Comparison of ENCODE assay signal across 8 mouse cellular contexts in the genomic region with DNA sequence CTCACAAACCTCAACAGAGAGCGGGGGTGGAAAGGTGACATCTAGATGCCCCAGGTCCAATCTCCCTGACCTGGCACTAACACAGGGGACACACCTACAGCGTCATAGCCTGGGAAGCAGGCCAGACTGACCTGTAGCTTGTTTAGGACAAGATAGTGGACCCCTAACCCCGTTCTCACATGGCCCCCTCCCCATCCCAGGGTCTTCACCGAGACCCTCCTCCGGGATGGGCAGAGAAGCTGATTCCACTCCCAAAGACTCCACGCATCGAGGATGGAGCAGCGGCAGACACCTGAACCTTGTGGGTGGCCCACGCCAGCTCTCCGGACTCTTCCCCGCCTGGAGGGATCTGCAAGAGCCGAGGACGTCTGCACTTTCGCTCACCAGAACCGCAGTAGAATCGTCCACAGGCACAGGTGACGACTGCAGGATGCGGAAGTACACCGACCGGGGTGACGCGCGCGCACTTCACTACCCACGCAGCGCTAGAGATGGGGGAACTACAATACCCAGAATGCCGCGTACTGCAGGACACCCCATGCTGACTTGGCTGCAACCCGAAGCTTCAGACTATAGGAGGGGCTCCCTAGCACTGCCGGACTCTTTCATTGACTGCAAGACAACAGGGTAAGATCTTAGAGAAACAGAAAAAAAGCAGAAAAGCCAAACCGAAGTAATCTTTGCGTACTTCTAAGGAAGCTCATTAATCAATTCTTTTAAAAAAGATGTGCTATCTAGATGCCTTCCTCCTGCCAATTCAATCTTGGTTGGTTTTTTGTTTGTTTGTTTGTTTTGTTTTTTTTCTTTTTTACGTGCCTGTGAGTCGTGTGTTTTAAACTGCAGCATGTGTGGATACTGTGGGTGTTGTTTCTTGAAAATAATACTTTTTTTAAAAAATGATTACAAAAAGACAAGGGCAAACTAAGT. TPM values are rescaled to one million over a fixed set of nuclear protein-coding genes. Genes with fewer than 3 reads are reported as not detected.
DNase-seq lines count a peak whose midpoint lies in the region; ATAC-seq and TF ChIP-seq lines count a peak whose summit lies in the region.

A gene (minus strand): TSS at position 449 of the 927 bp plus-strand sequence.
A gene (plus strand): TSS at position 568 of the 927 bp plus-strand sequence.

- WGBS in forebrain, embryonic 15.5 days, result 2% methylated on average over 34 of the region's 34 CpGs
- WGBS in lung, embryonic 14.5 days, result 1% methylated on average over 34 of the region's 34 CpGs
- WGBS in olfactory bulb, adult 2 months, result 2% methylated on average over 34 of the region's 34 CpGs
- 1% methylated on average over 34 of the region's 34 CpGs for WGBS in thymus, adult 2 months

- no peak within 1 kb of the TSS for H3K27ac ChIP-seq in ES-E14 (ENCODE audit: insufficient read depth, low read depth, low read length, poor library complexity, severe bottlenecking)
- H3K27ac ChIP-seq in forebrain, embryonic 15.5 days (replicated peaks), result peak within 1 kb of the TSS; percentile 61
- H3K27ac ChIP-seq in layer of hippocampus, adult 2 months, result peak within 1 kb of the TSS; percentile 97
- no peak within 1 kb of the TSS for H3K27ac ChIP-seq in lung, embryonic 14.5 days (ENCODE audit: low read depth)
- H3K27ac ChIP-seq in olfactory bulb, adult 2 months (ENCODE audit: insufficient read depth, low read depth, low read length), result peak within 1 kb of the TSS; percentile 73
- H3K27ac ChIP-seq in thymus, adult 2 months (ENCODE audit: control insufficient read depth, insufficient read depth, low read length), result no peak within 1 kb of the TSS; the same call in 1 of the 2 replicates

- in situ Hi-C loops in ES-E14 (cut with MboI; ENCODE audit: low sequenced_read_pairs in 2 of 2, unreplicated experiment in 2 of 2), result no loop called here

- H3K4me1 ChIP-seq in ES-E14 (ENCODE audit: control insufficient read depth in 2 of 2, insufficient read depth in 2 of 2, low read length in 2 of 2, poor library complexity in 1 of 2), result peaks cover 0 to 4% of the 10 kb centered on the region in 2 experiments; a peak in 2 of 4 replicates
- H3K4me1 ChIP-seq in forebrain, embryonic 15.5 days, result peaks cover 13% of the 10 kb centered on the region
- H3K4me1 ChIP-seq in lung, embryonic 14.5 days (ENCODE audit: insufficient read depth), result no peaks in the 10 kb centered on the region
- H3K4me1 ChIP-seq in olfactory bulb, adult 2 months (ENCODE audit: control insufficient read depth, insufficient read depth, low read length), result peaks cover 5% of the 10 kb centered on the region
- H3K4me1 ChIP-seq in thymus, adult 2 months (replicated peaks; ENCODE audit: control insufficient read depth, insufficient read depth, low read length), result peaks cover 17% of the 10 kb centered on the region

- peak; percentile 99 for ATAC-seq in forebrain, embryonic 15.5 days (replicated peaks)
- ATAC-seq in lung, embryonic 14.5 days (ENCODE audit: insufficient read depth), result peak; percentile 100

- H3K27me3 ChIP-seq in forebrain, embryonic 15.5 days, result no peaks in the 10 kb centered on the region
- no peaks in the 10 kb centered on the region for H3K27me3 ChIP-seq in lung, embryonic 14.5 days (ENCODE audit: insufficient read depth, low read length)
- no peaks in the 10 kb centered on the region for H3K27me3 ChIP-seq in thymus, adult 2 months (ENCODE audit: control insufficient read depth, insufficient read depth, low read length)

- intact Hi-C loops in heart, postnatal 36 days (cut with DNase I), result no loop called here

- TF ChIP-seq CTCF in layer of hippocampus, adult 2 months (conservative IDR thresholded peaks at IDR 0.05), result peak; percentile 29
- no peak for TF ChIP-seq CTCF in lung, embryonic 14.5 days (IDR thresholded peaks at IDR 0.05; ENCODE audit: low read depth)
- no peak for TF ChIP-seq CTCF in olfactory bulb, adult 2 months (IDR thresholded peaks at IDR 0.05; ENCODE audit: insufficient read depth, low read depth, low read length)
- peak; percentile 34; the same call in 1 of the 2 replicates for TF ChIP-seq CTCF in thymus, adult 2 months (IDR thresholded peaks at IDR 0.05; ENCODE audit: borderline replicate concordance, control insufficient read depth, extremely low read depth, insufficient read depth, low read length, poor library complexity)

- peak; percentile 75 for TF ChIP-seq POLR2A in olfactory bulb, adult 2 months (IDR thresholded peaks at IDR 0.05; ENCODE audit: insufficient read depth, low read depth, low read length)
- peak; percentile 75; the same call in 1 of the 2 replicates for TF ChIP-seq POLR2A in thymus, adult 2 months (IDR thresholded peaks at IDR 0.05; ENCODE audit: control insufficient read depth, extremely low read depth, insufficient read depth, low read length, poor library complexity)

- H3K4me3 ChIP-seq in ES-E14 (ENCODE audit: insufficient read depth in 1 of 2, low read depth in 1 of 2, low read length in 2 of 2, poor library complexity in 1 of 2, severe bottlenecking in 1 of 2), result peak within 1 kb of the TSS; percentile 74 to 90
- peak within 1 kb of the TSS; percentile 90 for H3K4me3 ChIP-seq in forebrain, embryonic 15.5 days
- H3K4me3 ChIP-seq in layer of hippocampus, adult 2 months, result peak within 1 kb of the TSS; percentile 99
- H3K4me3 ChIP-seq in lung, embryonic 14.5 days (ENCODE audit: low read depth, low read length), result peak within 1 kb of the TSS; percentile 65
- peak within 1 kb of the TSS; percentile 98 for H3K4me3 ChIP-seq in olfactory bulb, adult 2 months (ENCODE audit: insufficient read depth, low read depth, low read length)
- H3K4me3 ChIP-seq in thymus, adult 2 months (ENCODE audit: control insufficient read depth, insufficient read depth, low read length), result peak within 1 kb of the TSS; percentile 63

- no peaks in the 10 kb centered on the region for H3K9me3 ChIP-seq in ES-E14 (ENCODE audit: control insufficient read depth, insufficient read depth, low read depth, low read length)
- no peaks in the 10 kb centered on the region for H3K9me3 ChIP-seq in forebrain, embryonic 15.5 days
- no peaks in the 10 kb centered on the region for H3K9me3 ChIP-seq in lung, embryonic 14.5 days (ENCODE audit: low read depth, low read length)

- DNase-seq in ES-E14 (ENCODE audit: low read depth, low spot score), result peak; percentile 60
- DNase-seq in cerebellum, adult 11 months, result peak; percentile 88
- peak; percentile 72 to 75 for DNase-seq in heart, postnatal 36 days
- DNase-seq in layer of hippocampus, adult 2 months (ENCODE audit: low spot score in 2 of 2), result peak; percentile 91 to 93
- peak; percentile 91 for DNase-seq in lung, embryonic 14.5 days
- DNase-seq in thymus, adult 2 months, result peak; percentile 90

- no peaks in the 10 kb centered on the region for H3K36me3 ChIP-seq in ES-E14 (ENCODE audit: control insufficient read depth, insufficient read depth, low read length, poor library complexity, severe bottlenecking)
- no peaks in the 10 kb centered on the region for H3K36me3 ChIP-seq in forebrain, embryonic 15.5 days
- no peaks in the 10 kb centered on the region for H3K36me3 ChIP-seq in lung, embryonic 14.5 days (ENCODE audit: insufficient read depth)
- H3K36me3 ChIP-seq in thymus, adult 2 months (ENCODE audit: control insufficient read depth, insufficient read depth, low read length), result no peaks in the 10 kb centered on the region

- peak within 1 kb of the TSS; percentile 82 for H3K9ac ChIP-seq in ES-E14 (ENCODE audit: insufficient read depth, low read depth, low read length, poor library complexity, severe bottlenecking)
- H3K9ac ChIP-seq in forebrain, embryonic 15.5 days (replicated peaks), result peak within 1 kb of the TSS; percentile 84
- peak within 1 kb of the TSS; percentile 76 for H3K9ac ChIP-seq in lung, embryonic 14.5 days

- H3K4me2 ChIP-seq in forebrain, embryonic 15.5 days (replicated peaks), result peak within 1 kb of the TSS; percentile 72
- H3K4me2 ChIP-seq in lung, embryonic 14.5 days, result peak within 1 kb of the TSS; percentile 69

TF ChIP-seq in ES-E14, 5 proteins besides CTCF, POLR2A, EP300 and RAD21:
- TF ChIP-seq ZC3H11A (IDR thresholded peaks at IDR 0.05; ENCODE audit: borderline replicate concordance, low read depth, low read length) (no peak), ZNF384 (IDR thresholded peaks at IDR 0.05; ENCODE audit: low read depth, low read length) (no peak), HCFC1 (IDR thresholded peaks at IDR 0.05; ENCODE audit: borderline replicate concordance, insufficient read depth, low read length) (peak; percentile 94), MAFK (IDR thresholded peaks at IDR 0.05; ENCODE audit: insufficient read depth, low read depth, low read length) (peak; percentile 61)

RNA-seq across cellular contexts. Expression of the first gene that starts in this region (rescaled TPM):
- 6.6 and 8.1 TPM in 2 replicates for total RNA-seq in ES-E14 (2012; rRNA removed)
- polyA plus RNA-seq in forebrain, embryonic 15.5 days (2015; fragmentation: Nextera tagmentation; extraction: Ambion mirVana), result 6.8 and 10.2 TPM in 2 replicates
- 1 to 10 TPM; 3.7 to 4.9 TPM for total RNA-seq in heart, postnatal 36 days (2021)
- 10 to 100 TPM; 21.5 to 24.7 TPM for total RNA-seq in layer of hippocampus, adult 2 months (2021)
- 5.2 and 5.3 TPM in 2 replicates for polyA plus RNA-seq in lung, embryonic 14.5 days (2014; fragmentation: Nextera tagmentation; extraction: Ambion mirVana)
- polyA plus RNA-seq in olfactory bulb, adult 2 months (2012; ENCODE audit: insufficient read depth, insufficient read length, low replicate concordance, missing spikeins), result not detected in 2 replicates
- 37.2 and 42.5 TPM in 2 replicates for polyA plus RNA-seq in thymus, adult 2 months (2012; rRNA removed)

RNA-seq across cellular contexts. Expression of the second gene that starts in this region (rescaled TPM):
- 0.27 TPM in 1 of 2 replicates, not detected in the other for total RNA-seq in ES-E14 (2012; rRNA removed)
- polyA plus RNA-seq in forebrain, embryonic 15.5 days (2015; fragmentation: Nextera tagmentation; extraction: Ambion mirVana), result 3.1 and 3.3 TPM in 2 replicates
- not detected for total RNA-seq in heart, postnatal 36 days (2021)
- total RNA-seq in layer of hippocampus, adult 2 months (2021), result 1 to 10 TPM; 2.2 to 2.5 TPM
- 0.83 and 1.8 TPM in 2 replicates for polyA plus RNA-seq in lung, embryonic 14.5 days (2014; fragmentation: Nextera tagmentation; extraction: Ambion mirVana)
- polyA plus RNA-seq in olfactory bulb, adult 2 months (2012; ENCODE audit: insufficient read depth, insufficient read length, low replicate concordance, missing spikeins), result not detected in 2 replicates
- polyA plus RNA-seq in thymus, adult 2 months (2012; rRNA removed), result not detected in 2 replicates

Comparison
In these comparisons a context has a peak if more than half of its experiments do, and no peak if none do; other contexts are left out.
1. H3K27ac ChIP-seq: peak in forebrain, embryonic 15.5 days (single experiment), layer of hippocampus, adult 2 months (single experiment) and olfactory bulb, adult 2 months (single experiment); none in ES-E14 (single experiment), lung, embryonic 14.5 days (single experiment) and thymus, adult 2 months (single experiment).
2. CTCF ChIP-seq: peak in layer of hippocampus, adult 2 months (single experiment) and thymus, adult 2 months (single experiment); none in lung, embryonic 14.5 days (single experiment) and olfactory bulb, adult 2 months (single experiment).
3. Peak in every context shown above with its lines, with median percentiles within 50 percentile points of each other: DNase-seq, H3K4me3 ChIP-seq and H3K9ac ChIP-seq.